Mouse (Mus musculus) liver, embryonic 11.5 days (tissue): Measurements from ENCODE around the gene Armc7. TPM values are rescaled to one million over a fixed set of nuclear protein-coding genes. Genes with fewer than 3 reads are reported as not detected.
A peak's percentile ranks its signal among the peaks of the same experiment; 100 is the strongest.
"Not testable (repeated sequence)": the region's sequence is repeated elsewhere in the genome, so short reads cannot be mapped to it uniquely, and the experiment has no call there.

Source experiments
- ATAC-seq: fragments of 200-750 bp; cut with Nextera tagmentation; replicated peaks from 2 replicates; pipeline ENCODE4 v1.8.0; 2017; ENCODE audit warnings: moderate number of reproducible peaks, mild to moderate bottlenecking, moderate TSS enrichment, moderate library complexity; ENCODE audit not compliant: low FRiP score
- DNase-seq: peaks from one replicate; pipeline ENCODE4 v3.0.0-alpha.2; 2017; ENCODE audit warnings: low spot score
- H3K27ac ChIP-seq: fragments of 300-500 bp; sonication (generic); 2 replicates; pipeline ENCODE4 v1.5.1; 2014; ENCODE audit warnings: mild to moderate bottlenecking, low read depth, low read length, control low read depth
- H3K27me3 ChIP-seq: fragments of 300-500 bp; sonication (generic); replicated peaks from 2 replicates; pipeline ENCODE4 v1.6.1; 2014; ENCODE audit warnings: low read length, mixed read lengths; ENCODE audit not compliant: control insufficient read depth, insufficient read depth
- H3K36me3 ChIP-seq: fragments of 300-500 bp; sonication (generic); 2 replicates; pipeline ENCODE4 v1.6.1; 2014; ENCODE audit warnings: mild to moderate bottlenecking, low read length, moderate library complexity, mixed read lengths; ENCODE audit not compliant: control insufficient read depth, insufficient read depth
- H3K4me1 ChIP-seq: fragments of 300-500 bp; sonication (generic); replicated peaks from 2 replicates; pipeline ENCODE4 v1.6.1; 2014; ENCODE audit warnings: low read length, mixed read lengths; ENCODE audit not compliant: control insufficient read depth, insufficient read depth
- H3K4me2 ChIP-seq: fragments of 300-500 bp; sonication (generic); 2 replicates; pipeline ENCODE4 v1.6.1; 2014; ENCODE audit warnings: mild to moderate bottlenecking, control low read depth, moderate library complexity
- H3K4me3 ChIP-seq: fragments of 300-500 bp; sonication (generic); 2 replicates; pipeline ENCODE4 v1.5.1; 2014; ENCODE audit warnings: low read depth, low read length, control low read depth
- H3K9ac ChIP-seq: fragments of 300-500 bp; sonication (generic); 2 replicates; pipeline ENCODE4 v1.6.1; 2014; ENCODE audit warnings: low read depth, low read length, control low read depth
- H3K9me3 ChIP-seq: fragments of 300-500 bp; sonication (generic); 2 replicates; pipeline ENCODE4 v1.6.1; 2016; ENCODE audit warnings: low read length, inconsistent platforms, mixed read lengths; ENCODE audit not compliant: control insufficient read depth
- WGBS: fragments of 180-500 bp; shearing (Covaris S2); extraction: QIAGEN DNeasy Blood & Tissue Kit; methylation state at CpG from one replicate; pipeline ENCODE4 v1.1.7; 2014; 5-methylcytosine and 5-hydroxymethylcytosine counted together
- polyA plus RNA-seq: library from polyadenylated mRNA; unstranded; fragments of >200 nt; fragmentation: Nextera tagmentation; extraction: Ambion mirVana; gene quantifications from 2 replicates; pipeline ENCODE4 v1.2.1, GENCODE M21; 2014

Armc7 gene
- polyA plus RNA-seq, 1 experiment from 2014 or later, result 5.7 TPM

GRCm38 (mm10) chr11:115491356-115492083 lies 16.1 kb downstream of the Armc7 start, which contains the start of gene Nt5c:
Nt5c (minus strand) TSS chr11:115491862.
- H3K4me1 ChIP-seq, result peaks cover 16% of the 10 kb centered on the region
- no peaks in the 10 kb centered on the region for H3K9me3 ChIP-seq
- H3K4me3 ChIP-seq, result peak within 1 kb of the TSS; percentile 65
- peak; percentile 93 for ATAC-seq
- peak within 1 kb of the TSS; percentile 79 for H3K4me2 ChIP-seq
- DNase-seq, result peak; percentile 84
- H3K27me3 ChIP-seq, result no peaks in the 10 kb centered on the region
- peak within 1 kb of the TSS; percentile 73 for H3K9ac ChIP-seq
- under 1% methylated on average over 43 of the region's 43 CpGs for WGBS
- H3K36me3 ChIP-seq, result peaks cover 9% of the 10 kb centered on the region
- peak within 1 kb of the TSS; percentile 65; the same call in 1 of the 2 replicates for H3K27ac ChIP-seq

- H3K4me3 ChIP-seq, result peak overlapping the region; percentile 65
- peaks cover 12% of the 10 kb centered on the region for H3K36me3 ChIP-seq
- no peak for DNase-seq
- H3K4me2 ChIP-seq, result peak overlapping the region; percentile 79
- H3K9ac ChIP-seq, result peak overlapping the region; percentile 73; the same call in 1 of the 2 replicates
- ATAC-seq, result 0 out of 2 replicates have a peak, but pooled peaks have one; percentile 21
- H3K4me1 ChIP-seq, result peaks cover 16% of the 10 kb centered on the region
- no peaks in the 10 kb centered on the region for H3K27me3 ChIP-seq
- 29% methylated on average over 6 of the region's 6 CpGs for WGBS
- no peaks in the 10 kb centered on the region for H3K9me3 ChIP-seq
- H3K27ac ChIP-seq, result no peak overlapping the region
These were observed 16.9 kb downstream of the Armc7 start for GRCm38 (mm10) chr11:115492387-115492786.

GRCm38 (mm10) chr11:115496559-115496958 lies 21.1 kb downstream of the Armc7 start:
- H3K36me3 ChIP-seq, result peaks cover 37% of the 10 kb centered on the region
- not testable (repeated sequence) for H3K27me3 ChIP-seq, H3K4me1 ChIP-seq, DNase-seq, ATAC-seq, H3K9ac ChIP-seq, H3K9me3 ChIP-seq, H3K4me2 ChIP-seq, H3K4me3 ChIP-seq, H3K27ac ChIP-seq
- WGBS, result 85% methylated on average over 9 of the region's 9 CpGs

- no peak overlapping the region for H3K4me2 ChIP-seq
- H3K9me3 ChIP-seq, result no peaks in the 10 kb centered on the region
- H3K27me3 ChIP-seq, result no peaks in the 10 kb centered on the region
- no peak overlapping the region for H3K27ac ChIP-seq
- H3K4me1 ChIP-seq, result peaks cover 18% of the 10 kb centered on the region
- 95% methylated on average over 6 of the region's 6 CpGs for WGBS
- H3K9ac ChIP-seq, result no peak overlapping the region
- DNase-seq, result no peak
- H3K4me3 ChIP-seq, result no peak overlapping the region
- ATAC-seq, result no peak
- H3K36me3 ChIP-seq, result peaks cover 48% of the 10 kb centered on the region
These were observed 27.2 kb downstream of the Armc7 start for GRCm38 (mm10) chr11:115502636-115503035.

GRCm38 (mm10) chr11:115506586-115506985 lies 31.1 kb downstream of the Armc7 start:
- 0 out of 2 replicates have a peak overlapping the region, but pooled peaks have one; percentile 21 for H3K9ac ChIP-seq
- no peaks in the 10 kb centered on the region for H3K9me3 ChIP-seq
- H3K4me3 ChIP-seq, result peak overlapping the region; percentile 3; the same call in 1 of the 2 replicates
- ATAC-seq (peak; percentile 74), DNase-seq (no peak)
- H3K36me3 ChIP-seq, result peaks cover 23% of the 10 kb centered on the region
- peak overlapping the region; percentile 51 for H3K4me2 ChIP-seq
- no peaks in the 10 kb centered on the region for H3K27me3 ChIP-seq
- peaks cover 54% of the 10 kb centered on the region for H3K4me1 ChIP-seq
- H3K27ac ChIP-seq, result peak overlapping the region; percentile 74; the same call in 1 of the 2 replicates
- 59% methylated on average over 3 of the region's 3 CpGs for WGBS

GRCm38 (mm10) chr11:115508061-115508460 lies 32.6 kb downstream of the Armc7 start:
- Histone ChIP-seq H3K4me2 (peak overlapping the region; percentile 51), H3K27ac (peak overlapping the region; percentile 74), H3K36me3 (peaks cover 11% of the 10 kb centered on the region; the same call in 1 of the 2 replicates), H3K9ac (peak overlapping the region; percentile 20; the same call in 1 of the 2 replicates), H3K27me3 (no peaks in the 10 kb centered on the region), H3K4me1 (peaks cover 68% of the 10 kb centered on the region), H3K4me3 (no peak overlapping the region), H3K9me3 (no peaks in the 10 kb centered on the region)
- 47% methylated on average over 2 of the region's 2 CpGs for WGBS
- DNase-seq (no peak), ATAC-seq (no peak)

GRCm38 (mm10) chr11:115509773-115510506 lies 34.5 kb downstream of the Armc7 start:
- WGBS, result 29% methylated on average over 6 of the region's 6 CpGs
- peaks cover 70% of the 10 kb centered on the region for H3K4me1 ChIP-seq
- peak overlapping the region; percentile 99 for H3K4me3 ChIP-seq
- no peaks in the 10 kb centered on the region for H3K27me3 ChIP-seq
- H3K27ac ChIP-seq, result peak overlapping the region; percentile 91
- H3K36me3 ChIP-seq, result peaks cover 5% of the 10 kb centered on the region; the same call in 1 of the 2 replicates
- peak overlapping the region; percentile 87 for H3K4me2 ChIP-seq
- no peaks in the 10 kb centered on the region for H3K9me3 ChIP-seq
- peak overlapping the region; percentile 47 for H3K9ac ChIP-seq
- no peak for DNase-seq
- 0 out of 2 replicates have a peak, but pooled peaks have one; percentile 15 for ATAC-seq

GRCm38 (mm10) chr11:115510507-115510888 lies 35.0 kb downstream of the Armc7 start:
- ATAC-seq (no peak), DNase-seq (no peak)
- peak overlapping the region; percentile 47 for H3K9ac ChIP-seq
- no peaks in the 10 kb centered on the region for H3K27me3 ChIP-seq
- peak overlapping the region; percentile 91 for H3K27ac ChIP-seq
- WGBS, result 39% methylated on average over 5 of the region's 5 CpGs
- no peaks in the 10 kb centered on the region for H3K9me3 ChIP-seq
- H3K4me2 ChIP-seq, result peak overlapping the region; percentile 87
- H3K4me3 ChIP-seq, result peak overlapping the region; percentile 99
- H3K4me1 ChIP-seq, result peaks cover 72% of the 10 kb centered on the region
- peaks cover 5% of the 10 kb centered on the region; the same call in 1 of the 2 replicates for H3K36me3 ChIP-seq
